Mouse (Mus musculus): ENCODE measurements at regions not wholly inside any gene's neighbourhood (a gene's known extent, or its start where the extent isn't known, plus 50 kb on each side); places are given as distances from the start of the nearest gene placed in this dataset.

DNA sequence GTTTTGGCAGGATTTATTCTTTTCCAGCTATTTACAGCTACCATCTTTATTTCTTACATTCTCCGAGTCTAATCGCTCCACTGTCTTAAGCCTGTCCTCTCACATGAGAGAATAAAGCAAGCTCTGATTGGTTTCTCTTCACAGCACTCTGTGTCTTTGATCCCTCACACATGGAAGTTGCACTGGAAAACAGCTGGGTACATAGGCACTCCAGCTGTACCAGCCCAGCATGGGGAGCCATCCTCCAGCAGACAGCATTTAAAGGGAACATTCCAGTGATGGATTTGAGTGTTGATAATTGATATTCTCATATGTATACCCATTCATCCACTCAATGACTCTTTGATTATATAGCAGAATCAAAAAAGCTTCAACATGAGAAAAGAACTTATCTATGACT is 300.2 kb upstream of the Nmur2 start:
- TF ChIP-seq CTCF (IDR thresholded peaks at IDR 0.05; ENCODE audit: low read depth) (no peak), EP300 (IDR thresholded peaks at IDR 0.05; ENCODE audit: low read depth) (no peak)
